Mouse (Mus musculus) G1E (cell line): Measurements from ENCODE around the gene Gm10181.

ENCODE experiments used
- CTCF ChIP-seq: IDR thresholded peaks from 2 replicates; pipeline ENCODE4 v1.5.1; 2012; ENCODE audit warnings: low read depth, low read length, inconsistent platforms, mixed read lengths
- GATA1 ChIP-seq: IDR thresholded peaks from 2 replicates; pipeline ENCODE4 v1.6.1; 2012; ENCODE audit warnings: borderline replicate concordance, low read length, inconsistent platforms, mixed read lengths
- POLR2AphosphoS5 ChIP-seq: IDR thresholded peaks from 2 replicates; pipeline ENCODE4 v1.6.1; 2012; ENCODE audit warnings: low read depth, low read length, inconsistent platforms; ENCODE audit not compliant: insufficient replicate concordance
- TAL1 ChIP-seq: conservative IDR thresholded peaks from 2 replicates; pipeline ENCODE4 v1.6.1; 2012; ENCODE audit warnings: low read depth, low read length, inconsistent platforms, mixed read lengths

DNA sequence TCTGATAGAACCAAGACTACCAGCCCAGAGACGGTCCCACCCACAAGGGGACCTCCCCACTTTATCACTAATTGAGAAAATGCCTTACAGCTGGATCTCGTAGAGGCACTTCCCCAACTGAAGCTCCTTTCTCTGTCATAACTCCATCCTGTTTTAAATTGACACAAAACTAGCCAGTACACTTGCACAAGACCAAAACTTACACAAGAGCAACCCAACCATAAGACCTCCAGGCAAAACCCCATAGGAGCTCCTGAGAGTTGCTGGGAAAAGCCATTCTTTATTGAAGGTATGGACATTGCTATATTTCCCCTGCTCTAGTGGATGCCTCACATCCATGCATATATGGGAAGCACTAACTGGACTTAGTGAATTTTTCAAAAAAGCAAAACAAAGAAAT, 34.8 kb downstream of the Gm10181 start:
- TF ChIP-seq CTCF (no peak), TAL1 (no peak), POLR2AphosphoS5 (no peak), GATA1 (no peak)
